In the genomic region with DNA sequence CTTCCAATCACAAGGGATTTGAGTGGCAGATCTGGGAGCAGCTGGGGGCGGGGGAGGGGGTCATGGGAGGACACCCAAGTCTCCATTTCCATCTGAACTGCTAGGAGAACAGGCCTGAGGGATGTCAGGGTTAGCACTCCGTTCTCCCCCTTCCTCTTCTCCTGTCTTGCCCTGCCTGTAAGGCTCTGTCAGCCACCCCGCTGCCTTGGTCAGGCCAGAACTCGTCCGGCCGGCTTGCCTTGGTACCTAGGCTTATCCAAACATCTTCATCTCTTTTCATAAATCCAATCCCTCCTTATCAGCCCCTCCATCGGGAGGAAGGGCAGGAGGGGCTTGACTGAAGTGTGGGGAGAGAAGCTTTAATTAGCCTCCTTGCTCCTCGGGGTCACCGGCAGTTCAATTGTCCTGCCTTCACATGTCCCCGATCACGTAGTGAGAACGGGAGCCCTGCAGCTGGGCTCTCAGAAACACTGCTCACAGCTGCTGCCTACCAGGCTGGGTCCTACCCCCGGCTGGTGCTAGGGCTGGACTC, we compare ENCODE assay signal across 12 mouse cellular contexts.
DNase-seq lines count a peak whose midpoint lies in the region; ATAC-seq and TF ChIP-seq lines count a peak whose summit lies in the region.
"Had no signal": no experiment of that assay in that cellular context is flagged by ENCODE, and none has a peak within 500 bp of the region (broad histone marks: within the 10 kb centered on the region; RNA-seq: fewer than 3 reads in every experiment).

No protein-coding gene starts in this region.

- peaks cover 14% of the 10 kb centered on the region for H3K4me1 ChIP-seq in forebrain, embryonic 11.5 days (replicated peaks; ENCODE audit: control insufficient read depth, insufficient read depth, low read length)
- peaks cover 20% of the 10 kb centered on the region; the same call in 1 of the 2 replicates for H3K4me1 ChIP-seq in neural tube, embryonic 11.5 days (ENCODE audit: control insufficient read depth, insufficient read depth, low read length)

- H3K9me3 ChIP-seq in forebrain, embryonic 11.5 days (ENCODE audit: control insufficient read depth, low read length) = no peaks in the 10 kb centered on the region
- no peaks in the 10 kb centered on the region for H3K9me3 ChIP-seq in neural tube, embryonic 11.5 days (ENCODE audit: control insufficient read depth, low read length)
- H3K9me3 ChIP-seq: heart, embryonic 15.5 days had no signal

- WGBS in forebrain, embryonic 11.5 days = 24% methylated on average over 13 of the region's 13 CpGs
- WGBS in neural tube, embryonic 11.5 days = 26% methylated on average over 13 of the region's 13 CpGs

- H3K36me3 ChIP-seq in forebrain, embryonic 11.5 days (ENCODE audit: control insufficient read depth, insufficient read depth, low read length) = no peaks in the 10 kb centered on the region
- H3K36me3 ChIP-seq in neural tube, embryonic 11.5 days (ENCODE audit: control insufficient read depth, insufficient read depth, low read length) = no peaks in the 10 kb centered on the region
- H3K36me3 ChIP-seq: heart, embryonic 15.5 days had no signal

- H3K9ac ChIP-seq in forebrain, embryonic 11.5 days (ENCODE audit: low read length) = 0 out of 2 replicates have a peak overlapping the region, but pooled peaks have one; percentile 7
- H3K9ac ChIP-seq in neural tube, embryonic 11.5 days (ENCODE audit: low read length) = no peak overlapping the region
- H3K9ac ChIP-seq: heart, embryonic 15.5 days had no signal

- ATAC-seq in forebrain, embryonic 11.5 days (replicated peaks; ENCODE audit: low FRiP score) = peak; percentile 50
- ATAC-seq in neural tube, embryonic 11.5 days (ENCODE audit: insufficient read depth, low FRiP score, low TSS enrichment) = peak; percentile 63

- no peak for DNase-seq in layer of hippocampus, adult 2 months (ENCODE audit: low spot score in 2 of 2)
- DNase-seq in layer of hippocampus, adult 9-10 months (ENCODE audit: low spot score) = no peak
- peak; percentile 67 for DNase-seq in embryo, embryonic 10.5 days (ENCODE audit: low spot score)
- DNase-seq in forebrain, embryonic 11.5 days (ENCODE audit: low spot score) = no peak
- peak; percentile 56 for DNase-seq in neural tube, embryonic 11.5 days (ENCODE audit: low spot score)
- DNase-seq in thymus, postnatal 10 days (ENCODE audit: low spot score in 2 of 2) = no peak
- DNase-seq in left cerebral cortex, postnatal 10 days (ENCODE audit: extremely low spot score in 1 of 2, low spot score in 2 of 2) = no peak
- no peak for DNase-seq in gastrocnemius, postnatal 25 days
- DNase-seq: kidney, postnatal 10 days had no signal

- H3K4me2 ChIP-seq in forebrain, embryonic 11.5 days (ENCODE audit: low read depth, low read length, severe bottlenecking) = no peak overlapping the region
- no peak overlapping the region for H3K4me2 ChIP-seq in neural tube, embryonic 11.5 days (ENCODE audit: low read depth)
- H3K4me2 ChIP-seq: heart, embryonic 15.5 days had no signal

- no peak for TF ChIP-seq CTCF in layer of hippocampus, adult 2 months (conservative IDR thresholded peaks at IDR 0.05)

- H3K4me3 ChIP-seq in layer of hippocampus, adult 2 months = no peak overlapping the region
- H3K4me3 ChIP-seq in forebrain, embryonic 11.5 days (ENCODE audit: low read depth, low read length) = no peak overlapping the region
- no peak overlapping the region for H3K4me3 ChIP-seq in neural tube, embryonic 11.5 days (ENCODE audit: low read depth, low read length)
- H3K4me3 ChIP-seq: heart, embryonic 15.5 days had no signal

- intact Hi-C loops in left cerebral cortex, postnatal 10 days (cut with DNase I) = loop anchor here (5.0 kb wide), 1 partner anchor 208 kb away; a partner anchor contains a TSS

- H3K27ac ChIP-seq in layer of hippocampus, adult 2 months = peak overlapping the region; percentile 6; the same call in 1 of the 2 replicates
- no peak overlapping the region for H3K27ac ChIP-seq in forebrain, embryonic 11.5 days (ENCODE audit: low read depth, low read length)
- H3K27ac ChIP-seq in neural tube, embryonic 11.5 days (ENCODE audit: low read depth, low read length) = no peak overlapping the region
- H3K27ac ChIP-seq: heart, embryonic 15.5 days; macrophage had no signal

- H3K27me3 ChIP-seq in forebrain, embryonic 11.5 days (ENCODE audit: control insufficient read depth, insufficient read depth, low read length) = no peaks in the 10 kb centered on the region
- no peaks in the 10 kb centered on the region for H3K27me3 ChIP-seq in neural tube, embryonic 11.5 days (ENCODE audit: control insufficient read depth, insufficient read depth, low read length)
- H3K27me3 ChIP-seq: CH12.LX had no signal

Comparison
In these comparisons a context has a peak if more than half of its experiments do, and no peak if none do; other contexts are left out.
1. DNase-seq: peak in embryo, embryonic 10.5 days (single experiment) and neural tube, embryonic 11.5 days (single experiment); none in layer of hippocampus, adult 2 months (0 of 2), layer of hippocampus, adult 9-10 months (single experiment), forebrain, embryonic 11.5 days (single experiment), thymus, postnatal 10 days (0 of 2), left cerebral cortex, postnatal 10 days (0 of 2) and gastrocnemius, postnatal 25 days (single experiment).